Mouse (Mus musculus) gastrocnemius, adult 2 months (tissue): ENCODE measurements around the gene Acbd5. TPM values are rescaled to one million over a fixed set of nuclear protein-coding genes. Genes with fewer than 3 reads are reported as not detected.

Source experiments
- DNase-seq: peaks from one replicate; pipeline ENCODE4 v3.0.0; 2022
- H3K27ac ChIP-seq: fragments of 200-600 bp; 2 replicates; pipeline ENCODE4 v1.8.1; 2022; ENCODE audit warnings: mild to moderate bottlenecking
- H3K4me3 ChIP-seq: fragments of 200-600 bp; 2 replicates; pipeline ENCODE4 v1.8.1; 2022; ENCODE audit warnings: mild to moderate bottlenecking, moderate library complexity
- CTCF ChIP-seq: fragments of 200-600 bp; IDR thresholded peaks from 2 replicates; pipeline ENCODE4 v1.8.1; 2022; ENCODE audit warnings: antibody characterized with exemption, mild to moderate bottlenecking, moderate library complexity
- intact Hi-C: fragments of 180-260 bp; cut with DNase I; formaldehyde crosslinking; loops from one replicate; pipeline ENCODE4 v1.15.1; 2025
- total RNA-seq, 2 experiments: library from RNA; stranded (reverse); gene quantifications; 2 replicates each; pipeline ENCODE4 v1.2.3; 2021

Acbd5 gene
- total RNA-seq, 2 experiments from 2014 or later, result 27.1 to 31.4 TPM

- intact Hi-C loops, result loop anchor here (10.0 kb wide), 1 partner anchor 127 kb away; no protein-coding TSS in a partner anchor
- Histone ChIP-seq H3K27ac (no peak overlapping the region), H3K4me3 (no peak overlapping the region)
- no peak for TF ChIP-seq CTCF
- DNase-seq, result no peak
These were observed 3.4 kb downstream of the Acbd5 start for GRCm38 (mm10) chr2:23071406-23071805.

- no peak for DNase-seq
These were observed 7.9 kb downstream of the Acbd5 start for GRCm38 (mm10) chr2:23075846-23076245.

GRCm38 (mm10) chr2:23076783-23077182, 8.8 kb downstream of the Acbd5 start:
- no peak overlapping the region for H3K27ac ChIP-seq
- no peak for TF ChIP-seq CTCF
- intact Hi-C loops, result loop anchor here (10.0 kb wide), 1 partner anchor 132 kb away; no protein-coding TSS in a partner anchor
- no peak for DNase-seq
- H3K4me3 ChIP-seq, result no peak overlapping the region

More at GRCm38 (mm10) chr2:23075846-23076245, 7.9 kb downstream of the Acbd5 start:
- Histone ChIP-seq H3K4me3 (no peak overlapping the region), H3K27ac (no peak overlapping the region)
- no peak for TF ChIP-seq CTCF
- intact Hi-C loops, result loop anchor here (10.0 kb wide), 1 partner anchor 131 kb away; no protein-coding TSS in a partner anchor

- DNase-seq, result no peak
- intact Hi-C loops, result loop anchor here (10.0 kb wide), 1 partner anchor 133 kb away; no protein-coding TSS in a partner anchor
- Histone ChIP-seq H3K4me3 (no peak overlapping the region), H3K27ac (no peak overlapping the region)
- TF ChIP-seq CTCF, result no peak
These were observed 9.7 kb downstream of the Acbd5 start for GRCm38 (mm10) chr2:23077693-23078092.

GRCm38 (mm10) chr2:23078588-23078987, 10.6 kb downstream of the Acbd5 start:
- intact Hi-C loops, result loop anchor here (10.0 kb wide), 1 partner anchor 134 kb away; no protein-coding TSS in a partner anchor
- DNase-seq, result no peak
- no peak for TF ChIP-seq CTCF
- H3K27ac ChIP-seq, result no peak overlapping the region
- no peak overlapping the region for H3K4me3 ChIP-seq

- intact Hi-C loops, result no loop called here
- TF ChIP-seq CTCF, result no peak
- no peak for DNase-seq
These were observed 16.6 kb downstream of the Acbd5 start for GRCm38 (mm10) chr2:23084540-23084939.

GRCm38 (mm10) chr2:23092216-23092615, 24.2 kb downstream of the Acbd5 start:
- intact Hi-C loops, result no loop called here
- Histone ChIP-seq H3K27ac (no peak overlapping the region), H3K4me3 (no peak overlapping the region)
- TF ChIP-seq CTCF, result peak; percentile 70
- DNase-seq, result no peak

More at GRCm38 (mm10) chr2:23084540-23084939, 16.6 kb downstream of the Acbd5 start:
- Histone ChIP-seq H3K4me3 (no peak overlapping the region), H3K27ac (no peak overlapping the region)

GRCm38 (mm10) chr2:23097028-23097427, 29.1 kb downstream of the Acbd5 start:
- TF ChIP-seq CTCF, result no peak
- no peak overlapping the region for H3K4me3 ChIP-seq
- no peak overlapping the region for H3K27ac ChIP-seq
- intact Hi-C loops, result no loop called here
- no peak for DNase-seq

GRCm38 (mm10) chr2:23102266-23102665, 34.3 kb downstream of the Acbd5 start:
- H3K27ac ChIP-seq, result no peak overlapping the region
- intact Hi-C loops, result loop anchor here (5.0 kb wide), 1 partner anchor 55 kb away; the partner anchor contains the start of genes Mastl and Yme1l1
- no peak overlapping the region for H3K4me3 ChIP-seq
- no peak for DNase-seq
- TF ChIP-seq CTCF, result no peak

- DNase-seq, result peak; percentile 24
- TF ChIP-seq CTCF, result no peak
- Histone ChIP-seq H3K4me3 (no peak overlapping the region), H3K27ac (peak overlapping the region; percentile 56)
- intact Hi-C loops, result no loop called here
These were observed 51.6 kb downstream of the Acbd5 start for GRCm38 (mm10) chr2:23119573-23119972.

GRCm38 (mm10) chr2:23155199-23155621, 87.2 kb downstream of the Acbd5 start:
- H3K4me3 ChIP-seq, result peak overlapping the region; percentile 83
- intact Hi-C loops, result loop anchor here (2.0 to 5.0 kb wide), 4 partner anchors 33 to 258 kb away; partner anchors contain the start of genes Acbd5 and Pdss1
- H3K27ac ChIP-seq, result peak overlapping the region; percentile 97; the same call in 1 of the 2 replicates
- no peak for TF ChIP-seq CTCF
- no peak for DNase-seq

- Histone ChIP-seq H3K4me3 (peak within 1 kb of the TSS; percentile 83), H3K27ac (peak within 1 kb of the TSS; percentile 97)
- peak; percentile 26; the same call in 1 of the 2 replicates for TF ChIP-seq CTCF
- intact Hi-C loops, result loop anchor here (2.0 to 5.0 kb wide), 4 partner anchors 34 to 259 kb away; partner anchors contain the start of genes Acbd5 and Pdss1
- DNase-seq, result peak; percentile 99
These were observed 88.0 kb downstream of the Acbd5 start, which contains the start of the genes Mastl and Yme1l1 for GRCm38 (mm10) chr2:23155777-23156607. Gene Mastl (minus strand): TSS chr2:23156024. Gene Yme1l1 (plus strand): TSS chr2:23156369.

- intact Hi-C loops, result loop anchor here (5.0 kb wide), 3 partner anchors 34 to 259 kb away; partner anchors contain the start of gene Pdss1
- TF ChIP-seq CTCF, result no peak
- Histone ChIP-seq H3K27ac (peak overlapping the region; percentile 97), H3K4me3 (peak overlapping the region; percentile 83)
- DNase-seq, result no peak
These were observed 88.7 kb downstream of the Acbd5 start for GRCm38 (mm10) chr2:23156608-23157081.

Other genes with a start within 250 kb of the Acbd5 start
- gene Pdss1, start 172.6 kb upstream of the Acbd5 start, total RNA-seq, result 10 to 100 TPM in 1 of 2 experiments, 1 to 10 TPM in 1; 8.9 to 14.4 TPM
- gene Abi1, start 27.9 kb upstream of the Acbd5 start, total RNA-seq, result 10 to 100 TPM; 17.3 to 18.9 TPM
- under 1 TPM; 0.36 TPM for gene Mastl, start 87.9 kb downstream of the Acbd5 start, total RNA-seq
- 10 to 100 TPM; 56.8 to 68.1 TPM for gene Yme1l1, start 88.2 kb downstream of the Acbd5 start, total RNA-seq
- not detected for gene 4931423N10Rik, start 139.3 kb downstream of the Acbd5 start, total RNA-seq